Mouse (Mus musculus) brain, adult 2 months (tissue): ENCODE measurements around the gene 4933402N03Rik.

Experiments
- DNase-seq: peaks from one replicate; pipeline ENCODE4 v3.0.0; 2011; ENCODE audit warnings: low read depth, low spot score

4933402N03Rik gene

GRCm38 (mm10) chr7:131146214-131146613 is at the start of gene 4933402N03Rik:
TSS of gene 4933402N03Rik (minus strand) at chr7:131146314.
- DNase-seq = no peak

- DNase-seq = no peak
These were observed 41.9 kb upstream of the 4933402N03Rik start for GRCm38 (mm10) chr7:131187996-131188395.

GRCm38 (mm10) chr7:131187047-131187446 is 40.9 kb upstream of the 4933402N03Rik start:
- DNase-seq = peak; percentile 83

- no peak for DNase-seq
These were observed 38.2 kb upstream of the 4933402N03Rik start for GRCm38 (mm10) chr7:131184339-131184738.

GRCm38 (mm10) chr7:131182685-131183084 is 36.6 kb upstream of the 4933402N03Rik start:
- DNase-seq = peak; percentile 49

GRCm38 (mm10) chr7:131174121-131174520 is 28.0 kb upstream of the 4933402N03Rik start, which contains the start of gene 5430419D17Rik:
TSS of gene 5430419D17Rik (plus strand) at chr7:131174402.
- no peak for DNase-seq

- DNase-seq = no peak
These were observed 23.0 kb upstream of the 4933402N03Rik start for GRCm38 (mm10) chr7:131169099-131169498.

- DNase-seq = no peak
These were observed 21.7 kb upstream of the 4933402N03Rik start for GRCm38 (mm10) chr7:131167771-131168170.

- DNase-seq = no peak
These were observed 16.1 kb upstream of the 4933402N03Rik start for GRCm38 (mm10) chr7:131162251-131162650.

GRCm38 (mm10) chr7:131153044-131153443 is 6.9 kb upstream of the 4933402N03Rik start:
- DNase-seq = no peak

GRCm38 (mm10) chr7:131150179-131150578 is 4.1 kb upstream of the 4933402N03Rik start:
- no peak for DNase-seq

- no peak for DNase-seq
These were observed 12.9 kb downstream of the 4933402N03Rik start for GRCm38 (mm10) chr7:131133181-131133580.

GRCm38 (mm10) chr7:131130021-131130420 is 16.1 kb downstream of the 4933402N03Rik start:
- DNase-seq = no peak

GRCm38 (mm10) chr7:131122210-131122807 is 23.8 kb downstream of the 4933402N03Rik start:
- no peak for DNase-seq

GRCm38 (mm10) chr7:131114434-131114833 is 31.7 kb downstream of the 4933402N03Rik start:
- peak; percentile 72 for DNase-seq

GRCm38 (mm10) chr7:131113676-131114075 is 32.4 kb downstream of the 4933402N03Rik start:
- DNase-seq = peak; percentile 24

GRCm38 (mm10) chr7:131112486-131112885 is 33.6 kb downstream of the 4933402N03Rik start:
- DNase-seq = peak; percentile 80
